Mouse (Mus musculus): ENCODE measurements at regions not wholly inside any gene's neighbourhood (a gene's known extent, or its start where the extent isn't known, plus 50 kb on each side); places are given as distances from the start of the nearest gene placed in this dataset.

DNA sequence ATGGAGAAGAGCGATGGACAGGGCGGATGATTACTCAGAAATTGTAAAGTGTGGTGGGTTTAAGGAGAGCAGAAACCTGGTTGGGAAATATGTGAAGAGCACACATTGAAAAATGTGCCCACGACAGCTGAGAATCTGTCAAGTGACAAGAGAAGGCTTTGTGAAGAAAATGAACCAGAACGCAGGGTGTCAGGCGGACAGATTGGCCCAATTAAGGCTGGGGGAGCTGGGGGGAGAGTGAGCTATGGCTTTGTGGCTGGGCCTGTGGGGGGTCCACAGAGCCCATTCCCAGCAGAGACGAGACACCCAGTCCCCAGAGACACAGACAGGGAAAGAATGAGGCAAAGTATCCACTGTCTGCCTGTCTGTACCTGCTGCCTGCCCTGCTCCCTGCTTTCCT lies 153.3 kb downstream of the Shq1 start:
- no peak for DNase-seq (ENCODE audit: low spot score in 2 of 2)

DNA sequence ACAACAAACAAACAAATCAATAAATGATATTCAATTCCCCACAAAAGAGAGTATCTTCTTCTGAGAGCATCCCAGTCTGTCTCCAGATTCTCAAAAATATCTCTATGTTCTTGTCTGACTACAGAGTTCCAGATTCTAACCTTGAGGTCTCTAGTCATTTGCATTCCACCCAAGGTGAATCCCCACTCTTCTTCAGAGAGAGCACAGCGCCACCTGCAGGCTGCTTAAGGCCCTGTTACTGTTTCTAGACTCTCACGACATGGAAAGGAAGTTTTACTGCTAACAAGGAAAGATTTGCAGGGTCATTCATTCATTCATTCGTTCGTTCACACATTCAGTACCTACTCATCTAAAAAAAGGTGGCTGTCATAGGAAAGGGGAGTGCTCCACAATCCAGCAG lies 158.3 kb downstream of the Shq1 start:
- peak in 1 of 2 experiments; percentile 39 for DNase-seq (ENCODE audit: low spot score in 2 of 2)

- no peak for DNase-seq (ENCODE audit: low spot score in 2 of 2)
These were observed 160.3 kb downstream of the Shq1 start for GRCm38 (mm10) chr6:100510676-100511075.

DNA sequence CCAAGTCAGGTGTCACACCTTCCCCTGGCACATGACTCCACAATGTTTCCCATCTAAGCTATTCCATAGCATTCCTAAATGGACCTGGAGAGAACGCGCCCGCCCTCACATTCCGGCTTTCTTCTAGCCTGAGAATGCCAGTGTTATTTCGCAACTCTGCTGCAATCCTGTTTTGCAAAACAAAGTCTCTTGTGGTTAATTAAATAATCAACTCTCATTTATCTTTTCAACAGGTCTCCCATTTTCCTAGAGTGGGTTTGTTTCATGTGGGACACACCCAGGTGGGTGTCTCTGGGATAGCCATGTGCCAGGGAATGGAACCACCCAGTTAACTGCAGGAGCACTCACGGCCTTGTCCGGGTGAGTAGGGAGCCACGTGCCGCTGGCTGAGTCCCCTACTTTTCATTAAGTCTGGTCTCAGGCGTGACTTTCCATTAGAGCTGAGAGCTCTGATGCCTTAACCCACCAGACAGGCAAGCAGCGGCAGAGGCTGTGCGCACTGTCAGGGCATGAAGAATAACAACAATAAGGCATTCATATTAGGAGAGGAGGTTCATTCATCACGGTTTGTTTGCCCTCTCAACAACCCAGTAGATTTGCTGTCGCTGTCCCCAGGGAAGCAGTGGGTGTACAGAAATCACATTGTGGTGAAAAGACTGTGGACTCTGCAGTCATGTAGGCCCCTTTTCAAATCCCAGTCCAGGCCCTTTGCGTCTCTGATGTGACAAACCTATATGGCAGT lies 165.3 kb downstream of the Shq1 start:
- no peak for DNase-seq (ENCODE audit: low spot score in 2 of 2)

- DNase-seq (ENCODE audit: low spot score in 2 of 2), result no peak
These were observed 167.8 kb downstream of the Shq1 start for GRCm38 (mm10) chr6:100502961-100503782.

- DNase-seq (ENCODE audit: low spot score in 2 of 2), result no peak
These were observed 168.8 kb downstream of the Shq1 start for GRCm38 (mm10) chr6:100502139-100502538.

DNA sequence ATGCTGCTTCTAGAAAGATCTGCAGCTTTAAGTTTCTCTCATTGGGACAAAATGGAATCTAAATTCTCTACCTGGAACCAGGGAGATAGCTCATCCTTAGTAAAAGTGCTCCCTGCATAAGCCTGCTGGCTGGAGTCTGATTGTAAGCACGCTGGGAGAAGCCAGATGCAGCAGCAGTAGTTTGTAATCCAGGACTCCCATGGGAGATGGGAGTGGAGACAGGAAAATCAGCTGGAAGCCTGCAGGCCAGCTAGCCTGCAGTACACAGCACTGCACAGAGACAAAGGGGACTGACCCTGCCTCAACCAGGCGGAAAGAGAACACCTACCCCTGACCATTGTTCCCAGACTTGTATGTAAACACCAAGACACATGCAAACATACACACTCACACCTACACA lies 170.2 kb downstream of the Shq1 start:
- DNase-seq (ENCODE audit: low spot score in 2 of 2), result no peak

- DNase-seq (ENCODE audit: low spot score in 2 of 2), result no peak
These were observed 170.9 kb downstream of the Shq1 start for GRCm38 (mm10) chr6:100500060-100500459.

GRCm38 (mm10) chr6:100498861-100499271 lies 172.1 kb downstream of the Shq1 start:
- DNase-seq (ENCODE audit: low spot score in 2 of 2), result no peak

DNA sequence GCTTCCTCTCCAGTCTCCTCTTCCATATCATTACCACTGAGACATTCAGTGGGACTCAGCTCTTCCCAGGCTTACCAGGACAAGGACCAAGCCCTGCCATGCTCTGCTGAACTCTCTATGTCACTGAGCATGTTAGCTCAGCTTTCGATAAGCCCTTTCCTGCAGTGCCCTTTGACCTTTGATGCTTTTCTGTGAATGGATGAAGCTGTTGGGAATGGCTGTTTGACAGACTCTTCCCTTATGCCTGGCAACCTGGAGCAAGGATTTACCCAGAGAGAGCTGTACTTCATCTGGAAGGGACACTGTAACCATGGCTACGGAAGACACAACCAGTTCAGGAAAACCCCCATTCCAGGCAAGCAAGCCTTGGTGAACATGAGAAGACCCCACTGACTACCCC lies 172.8 kb downstream of the Shq1 start:
- DNase-seq (ENCODE audit: low spot score in 2 of 2), result no peak

- no peak for DNase-seq (ENCODE audit: low spot score in 2 of 2)
These were observed 174.8 kb downstream of the Shq1 start for GRCm38 (mm10) chr6:100496135-100496534.

- no peak for DNase-seq (ENCODE audit: low spot score in 2 of 2)
These were observed 175.8 kb downstream of the Shq1 start for GRCm38 (mm10) chr6:100495131-100495530.

GRCm38 (mm10) chr6:100493558-100493957 lies 177.4 kb downstream of the Shq1 start:
- no peak for DNase-seq (ENCODE audit: low spot score in 2 of 2)

DNA sequence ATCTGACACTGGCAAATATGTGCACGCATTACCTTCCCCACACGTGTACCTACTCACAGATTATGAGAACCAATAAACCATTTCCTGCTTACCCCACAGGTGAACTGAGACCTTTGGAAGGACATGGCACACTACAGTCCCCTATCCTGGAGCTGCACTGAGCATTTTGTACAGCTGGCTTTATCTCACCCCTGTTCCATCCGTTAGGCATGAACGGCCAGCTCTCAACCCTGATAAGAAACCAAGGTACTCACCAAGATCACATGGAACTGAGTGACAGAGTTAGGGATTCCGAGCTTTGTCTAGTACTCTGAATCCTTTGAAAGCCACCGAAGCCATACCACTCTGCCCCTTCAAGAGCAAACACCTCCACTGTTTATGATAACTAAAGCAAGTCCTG lies 179.1 kb downstream of the Shq1 start:
- no peak for DNase-seq (ENCODE audit: low spot score in 2 of 2)

GRCm38 (mm10) chr6:100490920-100491712 lies 179.8 kb downstream of the Shq1 start:
- no peak for DNase-seq (ENCODE audit: low spot score in 2 of 2)

DNA sequence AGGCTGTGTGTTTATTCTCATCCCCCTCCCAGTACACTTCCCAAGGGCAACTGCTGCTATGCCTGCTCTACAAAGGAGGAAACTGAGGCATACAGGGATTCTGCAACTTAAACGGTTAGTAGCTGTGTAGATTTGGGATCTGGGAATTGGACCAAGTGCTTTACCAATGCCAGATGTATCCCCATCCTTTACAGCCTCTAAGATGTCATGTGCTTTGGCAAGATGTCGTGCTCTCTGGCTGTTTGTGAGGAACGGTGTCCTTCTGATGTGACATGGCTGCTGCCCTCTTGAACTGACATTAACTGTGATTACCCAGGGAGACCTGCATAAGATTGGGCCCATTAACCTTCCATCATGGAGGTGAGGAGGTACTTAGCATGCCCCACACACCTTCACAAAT lies 187.1 kb downstream of the Shq1 start:
- no peak for DNase-seq (ENCODE audit: low spot score in 2 of 2)

DNA sequence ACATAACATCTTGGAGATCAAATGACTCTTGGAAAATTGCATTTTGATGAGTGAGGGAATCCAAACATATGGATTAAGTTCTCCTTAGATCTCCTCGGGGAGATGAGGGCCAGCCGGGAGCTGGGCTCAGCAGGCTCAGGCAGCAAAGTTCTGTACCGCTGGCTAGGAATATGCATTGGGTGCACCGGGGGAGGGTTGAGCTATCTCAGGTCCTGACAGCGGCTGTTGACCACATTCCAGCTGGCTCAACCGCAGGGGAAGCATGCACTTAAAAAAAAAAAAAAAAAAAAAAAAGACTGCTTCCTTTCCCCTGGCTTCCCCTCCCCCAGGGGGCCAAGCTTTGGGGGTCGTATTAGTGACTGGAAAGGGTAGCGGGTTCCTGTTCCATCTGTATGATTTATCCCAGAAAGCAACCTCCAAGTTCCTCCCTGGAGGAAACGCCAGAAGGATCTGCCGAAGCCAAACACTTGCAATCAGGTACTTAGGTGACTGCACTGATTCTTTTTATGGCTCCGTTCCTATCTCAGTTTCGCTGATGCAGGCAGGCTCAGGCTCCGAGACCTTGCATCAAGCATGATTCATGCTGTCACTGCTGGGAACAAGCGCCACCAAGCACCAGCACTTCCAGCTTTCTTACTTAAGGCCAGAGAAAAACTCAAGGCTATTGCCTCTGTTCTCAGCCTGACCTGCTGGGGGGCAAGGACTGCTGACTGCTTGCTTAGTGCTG lies 187.7 kb downstream of the Shq1 start:
- no peak for DNase-seq (ENCODE audit: low spot score in 2 of 2)

GRCm38 (mm10) chr6:100482572-100482971 lies 188.4 kb downstream of the Shq1 start:
- DNase-seq (ENCODE audit: low spot score in 2 of 2), result no peak

GRCm38 (mm10) chr6:100480525-100480924 lies 190.4 kb downstream of the Shq1 start:
- DNase-seq (ENCODE audit: low spot score in 2 of 2), result no peak

- no peak for DNase-seq (ENCODE audit: low spot score in 2 of 2)
These were observed 191.1 kb downstream of the Shq1 start for GRCm38 (mm10) chr6:100479881-100480280.

GRCm38 (mm10) chr6:100479455-100479854 lies 191.5 kb downstream of the Shq1 start:
- no peak for DNase-seq (ENCODE audit: low spot score in 2 of 2)
